Mouse (Mus musculus) kidney, embryonic 15.5 days (tissue): ENCODE measurements around the gene Sez6. TPM values are rescaled to one million over a fixed set of nuclear protein-coding genes. Genes with fewer than 3 reads are reported as not detected.

ENCODE experiments used
- ATAC-seq: fragments of 200-750 bp; cut with Nextera tagmentation; replicated peaks from 2 replicates; pipeline ENCODE4 v1.8.0; 2017; ENCODE audit warnings: moderate TSS enrichment; ENCODE audit not compliant: low FRiP score
- H3K27ac ChIP-seq: fragments of 300-500 bp; sonication (generic); 2 replicates; pipeline ENCODE4 v1.5.1; 2015; ENCODE audit warnings: mild to moderate bottlenecking, inconsistent platforms
- H3K27me3 ChIP-seq: fragments of 300-500 bp; sonication (generic); 2 replicates; pipeline ENCODE4 v1.6.1; 2015; ENCODE audit warnings: inconsistent platforms
- H3K36me3 ChIP-seq: fragments of 300-500 bp; sonication (generic); 2 replicates; pipeline ENCODE4 v1.6.1; 2015; ENCODE audit warnings: inconsistent platforms
- H3K4me1 ChIP-seq: fragments of 300-500 bp; sonication (generic); 2 replicates; pipeline ENCODE4 v1.6.1; 2015; ENCODE audit warnings: inconsistent platforms
- H3K4me2 ChIP-seq: fragments of 300-500 bp; sonication (generic); 2 replicates; pipeline ENCODE4 v1.6.1; 2015; ENCODE audit warnings: moderate library complexity, mild to moderate bottlenecking, inconsistent platforms
- H3K4me3 ChIP-seq: fragments of 300-500 bp; sonication (generic); replicated peaks from 2 replicates; pipeline ENCODE4 v1.5.1; 2015; ENCODE audit warnings: mild to moderate bottlenecking, inconsistent platforms
- H3K9ac ChIP-seq: fragments of 300-500 bp; sonication (generic); 2 replicates; pipeline ENCODE4 v1.6.1; 2015; ENCODE audit warnings: mild to moderate bottlenecking, inconsistent platforms
- H3K9me3 ChIP-seq: fragments of 300-500 bp; sonication (generic); replicated peaks from 2 replicates; pipeline ENCODE4 v1.6.1; 2016; ENCODE audit warnings: inconsistent platforms
- WGBS: fragments of 180-500 bp; shearing (Covaris S2); methylation state at CpG from one replicate; pipeline ENCODE4 v1.1.7; 2015; ENCODE audit warnings: mixed read lengths; 5-methylcytosine and 5-hydroxymethylcytosine counted together
- polyA plus RNA-seq: library from polyadenylated mRNA; unstranded; fragments of >200 nt; fragmentation: Nextera tagmentation; extraction: Ambion mirVana; gene quantifications from 2 replicates; pipeline ENCODE4 v1.2.1, GENCODE M21; 2015

Sez6 gene
- polyA plus RNA-seq, 1 experiment from 2014 or later, result 0.44 TPM

GRCm38 (mm10) chr11:77978161-77978560 lies 47.6 kb downstream of the Sez6 start:
- ATAC-seq, result no peak
- H3K36me3 ChIP-seq, result no peaks in the 10 kb centered on the region
- H3K4me1 ChIP-seq, result 0 out of 2 replicates have a peak, but pooled peaks cover 7% of the 10 kb centered on the region
- H3K4me2 ChIP-seq, result no peak overlapping the region
- WGBS, result 85% methylated on average over 6 of the region's 6 CpGs
- H3K9ac ChIP-seq, result no peak overlapping the region
- H3K27me3 ChIP-seq, result peaks cover 59% of the 10 kb centered on the region
- no peak overlapping the region for H3K4me3 ChIP-seq
- H3K27ac ChIP-seq, result no peak overlapping the region
- no peaks in the 10 kb centered on the region for H3K9me3 ChIP-seq

GRCm38 (mm10) chr11:77979221-77979809 lies 48.7 kb downstream of the Sez6 start:
- H3K36me3 ChIP-seq, result no peaks in the 10 kb centered on the region

GRCm38 (mm10) chr11:77980281-77981204 lies 49.9 kb downstream of the Sez6 start:
- H3K9me3 ChIP-seq, result no peaks in the 10 kb centered on the region
- peak overlapping the region; percentile 60; the same call in 1 of the 2 replicates for H3K4me2 ChIP-seq
- ATAC-seq, result no peak
- no peak overlapping the region for H3K4me3 ChIP-seq
- H3K27ac ChIP-seq, result no peak overlapping the region
- peaks cover 13% of the 10 kb centered on the region for H3K4me1 ChIP-seq
- peaks cover 35% of the 10 kb centered on the region for H3K27me3 ChIP-seq
- H3K9ac ChIP-seq, result no peak overlapping the region
- H3K36me3 ChIP-seq, result no peaks in the 10 kb centered on the region
- 34% methylated on average over 11 of the region's 11 CpGs for WGBS

More at GRCm38 (mm10) chr11:77979221-77979809, 48.7 kb downstream of the Sez6 start:
- Histone ChIP-seq H3K9me3 (no peaks in the 10 kb centered on the region), H3K4me1 (0 out of 2 replicates have a peak, but pooled peaks cover 7% of the 10 kb centered on the region), H3K27me3 (peaks cover 48% of the 10 kb centered on the region), H3K9ac (no peak overlapping the region), H3K27ac (no peak overlapping the region), H3K4me2 (no peak overlapping the region), H3K4me3 (no peak overlapping the region)
- WGBS, result 83% methylated on average over 8 of the region's 8 CpGs
- no peak for ATAC-seq

GRCm38 (mm10) chr11:77981609-77982440 lies 51.2 kb downstream of the Sez6 start:
- WGBS, result under 1% methylated on average over 29 of the region's 29 CpGs
- Histone ChIP-seq H3K4me1 (peaks cover 22% of the 10 kb centered on the region), H3K4me2 (peak overlapping the region; percentile 60), H3K4me3 (peak overlapping the region; percentile 100), H3K36me3 (peaks cover 11% of the 10 kb centered on the region), H3K9me3 (no peaks in the 10 kb centered on the region), H3K27me3 (peaks cover 24% of the 10 kb centered on the region), H3K9ac (peak overlapping the region; percentile 42), H3K27ac (peak overlapping the region; percentile 97)
- peak; percentile 89 for ATAC-seq

- peak; percentile 92 for ATAC-seq
- under 1% methylated on average over 62 of the region's 62 CpGs for WGBS
- Histone ChIP-seq H3K9me3 (no peaks in the 10 kb centered on the region), H3K4me3 (peak within 1 kb of the TSS; percentile 100), H3K9ac (peak within 1 kb of the TSS; percentile 99), H3K4me2 (peak within 1 kb of the TSS; percentile 84), H3K27ac (peak within 1 kb of the TSS; percentile 97), H3K36me3 (peaks cover 18% of the 10 kb centered on the region), H3K27me3 (peaks cover 17% of the 10 kb centered on the region), H3K4me1 (peaks cover 22% of the 10 kb centered on the region)
These were observed 51.9 kb downstream of the Sez6 start, which contains the start of gene Phf12 for GRCm38 (mm10) chr11:77982441-77982905. TSS of gene Phf12 (plus strand) at chr11:77982754.

- H3K9ac ChIP-seq, result peak overlapping the region; percentile 99
- peak overlapping the region; percentile 100 for H3K4me3 ChIP-seq
- peak overlapping the region; percentile 95 for H3K27ac ChIP-seq
- peaks cover 22% of the 10 kb centered on the region for H3K4me1 ChIP-seq
- peaks cover 26% of the 10 kb centered on the region for H3K36me3 ChIP-seq
- ATAC-seq, result no peak
- under 1% methylated on average over 29 of the region's 32 CpGs for WGBS
- no peaks in the 10 kb centered on the region for H3K9me3 ChIP-seq
- H3K4me2 ChIP-seq, result peak overlapping the region; percentile 84
- peaks cover 9% of the 10 kb centered on the region; the same call in 1 of the 2 replicates for H3K27me3 ChIP-seq
These were observed 52.8 kb downstream of the Sez6 start for GRCm38 (mm10) chr11:77983191-77983936.

GRCm38 (mm10) chr11:77983937-77984835 lies 53.6 kb downstream of the Sez6 start:
- Histone ChIP-seq H3K4me3 (peak overlapping the region; percentile 100), H3K9ac (peak overlapping the region; percentile 99), H3K9me3 (no peaks in the 10 kb centered on the region), H3K27ac (peak overlapping the region; percentile 95), H3K27me3 (0 out of 2 replicates have a peak, but pooled peaks cover under 1% of the 10 kb centered on the region), H3K4me1 (peaks cover 22% of the 10 kb centered on the region), H3K36me3 (peaks cover 34% of the 10 kb centered on the region), H3K4me2 (peak overlapping the region; percentile 84)
- 0 out of 2 replicates have a peak, but pooled peaks have one; percentile 10 for ATAC-seq
- WGBS, result under 1% methylated on average over 61 of the region's 63 CpGs

GRCm38 (mm10) chr11:77984836-77985231 lies 54.2 kb downstream of the Sez6 start:
- Histone ChIP-seq H3K4me2 (peak overlapping the region; percentile 84), H3K9me3 (no peaks in the 10 kb centered on the region), H3K36me3 (peaks cover 38% of the 10 kb centered on the region), H3K4me3 (peak overlapping the region; percentile 100), H3K9ac (peak overlapping the region; percentile 99), H3K4me1 (peaks cover 22% of the 10 kb centered on the region), H3K27me3 (no peaks in the 10 kb centered on the region), H3K27ac (peak overlapping the region; percentile 95)
- WGBS, result under 1% methylated on average over 13 of the region's 13 CpGs
- no peak for ATAC-seq

GRCm38 (mm10) chr11:77985541-77986065 lies 55.0 kb downstream of the Sez6 start:
- H3K36me3 ChIP-seq, result peaks cover 44% of the 10 kb centered on the region
- H3K4me2 ChIP-seq, result peak overlapping the region; percentile 84
- H3K9ac ChIP-seq, result peak overlapping the region; percentile 99
- ATAC-seq, result no peak
- 70% methylated on average over 3 of the region's 3 CpGs for WGBS
- H3K27me3 ChIP-seq, result no peaks in the 10 kb centered on the region
- peak overlapping the region; percentile 100 for H3K4me3 ChIP-seq
- H3K9me3 ChIP-seq, result no peaks in the 10 kb centered on the region
- peak overlapping the region; percentile 95 for H3K27ac ChIP-seq
- peaks cover 20% of the 10 kb centered on the region for H3K4me1 ChIP-seq
